Mouse (Mus musculus): ENCODE measurements around the gene AC124502.3. TPM values are rescaled to one million over a fixed set of nuclear protein-coding genes. Genes with fewer than 3 reads are reported as not detected.

Gene AC124502.3
- total and polyA plus RNA-seq, 2 experiments, result 0.09 to 3.7 TPM

DNA sequence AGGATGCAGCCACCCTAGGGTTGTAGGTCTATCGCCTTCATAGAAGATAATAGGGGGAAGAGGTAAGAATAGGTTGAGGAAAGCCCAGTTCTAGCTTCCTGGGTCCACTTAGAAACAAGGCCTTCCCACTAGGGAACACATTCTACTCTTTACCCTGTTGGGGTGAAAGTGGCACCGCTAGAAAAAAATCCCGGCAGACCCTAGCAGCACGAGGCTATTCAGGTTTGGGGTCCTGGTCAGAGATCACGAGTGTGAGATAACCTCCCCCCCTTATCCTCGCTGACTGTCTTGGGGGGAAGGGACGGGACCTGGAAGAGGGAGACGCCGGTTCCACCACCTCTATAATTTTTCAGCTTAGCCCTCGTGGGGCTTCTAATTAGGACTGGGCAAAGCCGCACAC lies 32.4 kb downstream of the AC124502.3 start:
- DNase-seq (ENCODE audit: extremely low read depth, low read depth, low spot score), result no peak
- Histone ChIP-seq H3K4me1 (ENCODE audit: control insufficient read depth, insufficient read depth, low read length) (peaks cover 9% of the 10 kb centered on the region; the same call in 1 of the 2 replicates), H3K79me2 (ENCODE audit: control insufficient read depth, insufficient read depth, low read length) (no peaks in the 10 kb centered on the region), H3K27ac (replicated peaks; ENCODE audit: insufficient read depth, low read depth, low read length) (no peak overlapping the region), H3K27me3 (ENCODE audit: control insufficient read depth, insufficient read depth, low read length) (peaks cover 12% of the 10 kb centered on the region), H3K9ac (ENCODE audit: low read depth, low read length) (no peak overlapping the region), H3K4me3 (ENCODE audit: insufficient read depth, low read depth, low read length) (no peak overlapping the region), H3K36me3 (ENCODE audit: control insufficient read depth, insufficient read depth, low read length) (no peaks in the 10 kb centered on the region)
- TF ChIP-seq CTCF (IDR thresholded peaks at IDR 0.05; ENCODE audit: low read depth, low read length), result no peak
- TF ChIP-seq POLR2A (IDR thresholded peaks at IDR 0.05; ENCODE audit: extremely low read depth, insufficient read depth, low read length), result no peak
- 31% methylated on average over 11 of the region's 11 CpGs for WGBS

DNA sequence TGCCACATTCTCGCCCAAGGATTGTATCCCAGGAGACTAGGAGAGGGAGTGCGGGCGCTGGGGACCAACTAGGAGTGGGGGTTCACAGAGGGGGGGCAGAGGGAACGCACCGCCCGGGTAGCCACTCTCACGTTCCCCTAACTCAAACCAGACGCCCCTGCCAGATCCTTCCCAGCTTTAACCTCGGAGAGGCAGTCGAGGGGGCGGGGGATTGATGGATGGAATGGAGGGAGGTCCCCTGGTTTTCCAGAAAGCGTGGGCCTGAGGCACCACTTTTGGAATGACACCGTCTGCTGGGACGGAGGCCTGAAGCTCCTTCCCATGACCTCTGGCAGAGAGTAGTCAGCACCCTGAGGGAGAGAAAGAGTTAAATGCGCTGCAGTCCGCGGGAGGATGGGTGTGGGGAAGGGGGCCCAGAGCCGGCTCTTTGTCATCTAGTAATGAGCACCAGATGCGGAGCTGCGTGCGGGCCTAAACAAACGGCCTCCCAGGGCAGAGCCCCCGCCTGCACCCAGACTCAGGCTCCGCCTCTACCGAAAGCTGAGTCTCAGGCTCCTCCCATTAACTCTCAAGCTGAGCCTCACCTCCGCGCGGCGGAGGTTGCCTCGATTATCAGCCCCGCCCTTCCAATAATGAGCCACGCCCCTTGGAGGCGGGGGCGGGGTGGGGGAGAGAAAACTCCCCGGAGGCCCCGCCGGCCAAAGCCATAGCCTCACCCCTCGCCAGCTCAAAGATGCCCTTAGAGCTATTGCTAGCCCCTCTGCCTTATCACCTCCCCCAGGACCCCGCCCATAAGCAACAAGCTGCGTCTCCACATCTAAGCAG lies 33.1 kb downstream of the AC124502.3 start:
- Histone ChIP-seq H3K27ac (replicated peaks; ENCODE audit: insufficient read depth, low read depth, low read length) (no peak overlapping the region), H3K9ac (ENCODE audit: low read depth, low read length) (peak overlapping the region; percentile 12; the same call in 1 of the 2 replicates), H3K27me3 (ENCODE audit: control insufficient read depth, insufficient read depth, low read length) (peaks cover 12% of the 10 kb centered on the region), H3K36me3 (ENCODE audit: control insufficient read depth, insufficient read depth, low read length) (no peaks in the 10 kb centered on the region), H3K79me2 (ENCODE audit: control insufficient read depth, insufficient read depth, low read length) (no peaks in the 10 kb centered on the region), H3K4me3 (ENCODE audit: insufficient read depth, low read depth, low read length) (peak overlapping the region; percentile 34), H3K4me1 (ENCODE audit: control insufficient read depth, insufficient read depth, low read length) (peaks cover 9% of the 10 kb centered on the region; the same call in 1 of the 2 replicates)
- WGBS, result 6% methylated on average over 40 of the region's 40 CpGs
- no peak for TF ChIP-seq POLR2A (IDR thresholded peaks at IDR 0.05; ENCODE audit: extremely low read depth, insufficient read depth, low read length)
- DNase-seq (ENCODE audit: extremely low read depth, low read depth, low spot score), result peak; percentile 37

GRCm38 (mm10) chr19:5072389-5073019 lies 33.8 kb downstream of the AC124502.3 start:
- peaks cover 9% of the 10 kb centered on the region; the same call in 1 of the 2 replicates for H3K4me1 ChIP-seq (ENCODE audit: control insufficient read depth, insufficient read depth, low read length)
- no peak overlapping the region for H3K9ac ChIP-seq (ENCODE audit: low read depth, low read length)
- H3K36me3 ChIP-seq (ENCODE audit: control insufficient read depth, insufficient read depth, low read length), result no peaks in the 10 kb centered on the region
- no peak overlapping the region for H3K27ac ChIP-seq (replicated peaks; ENCODE audit: insufficient read depth, low read depth, low read length)
- TF ChIP-seq CTCF (IDR thresholded peaks at IDR 0.05; ENCODE audit: low read depth, low read length) (no peak), POLR2A (IDR thresholded peaks at IDR 0.05; ENCODE audit: extremely low read depth, insufficient read depth, low read length) (no peak)
- H3K27me3 ChIP-seq (ENCODE audit: control insufficient read depth, insufficient read depth, low read length), result peaks cover 12% of the 10 kb centered on the region
- H3K4me3 ChIP-seq (ENCODE audit: insufficient read depth, low read depth, low read length), result peak overlapping the region; percentile 34
- no peak for DNase-seq (ENCODE audit: extremely low read depth, low read depth, low spot score)
- H3K79me2 ChIP-seq (ENCODE audit: control insufficient read depth, insufficient read depth, low read length), result no peaks in the 10 kb centered on the region
- WGBS, result 7% methylated on average over 20 of the region's 20 CpGs

DNA sequence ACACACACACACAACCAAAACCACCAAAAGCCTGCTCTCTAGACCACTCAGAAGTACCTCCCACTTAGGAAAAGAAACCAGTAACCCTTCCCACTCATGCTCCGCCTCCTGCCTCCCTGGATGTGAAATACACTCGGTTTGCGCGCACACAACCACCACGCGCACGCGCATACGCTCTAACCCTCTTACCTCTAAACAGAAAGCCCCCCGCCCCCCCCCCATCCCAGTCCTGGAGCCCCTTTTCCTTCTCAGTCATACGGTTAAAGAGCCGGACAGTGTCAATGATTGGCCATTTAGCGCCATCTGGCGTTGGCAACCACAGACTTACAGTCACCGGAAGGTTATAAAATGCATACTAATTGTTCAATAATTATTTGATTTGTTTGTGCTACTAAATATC lies 34.3 kb downstream of the AC124502.3 start:
- Histone ChIP-seq H3K79me2 (ENCODE audit: control insufficient read depth, insufficient read depth, low read length) (no peaks in the 10 kb centered on the region), H3K27ac (replicated peaks; ENCODE audit: insufficient read depth, low read depth, low read length) (no peak overlapping the region), H3K27me3 (ENCODE audit: control insufficient read depth, insufficient read depth, low read length) (peaks cover 10% of the 10 kb centered on the region), H3K4me3 (ENCODE audit: insufficient read depth, low read depth, low read length) (0 out of 2 replicates have a peak overlapping the region, but pooled peaks have one; percentile 18), H3K36me3 (ENCODE audit: control insufficient read depth, insufficient read depth, low read length) (no peaks in the 10 kb centered on the region), H3K4me1 (ENCODE audit: control insufficient read depth, insufficient read depth, low read length) (peaks cover 9% of the 10 kb centered on the region; the same call in 1 of the 2 replicates), H3K9ac (ENCODE audit: low read depth, low read length) (no peak overlapping the region)
- TF ChIP-seq CTCF (IDR thresholded peaks at IDR 0.05; ENCODE audit: low read depth, low read length) (peak; percentile 59), POLR2A (IDR thresholded peaks at IDR 0.05; ENCODE audit: extremely low read depth, insufficient read depth, low read length) (no peak)
- 3% methylated on average over 15 of the region's 15 CpGs for WGBS
- DNase-seq (ENCODE audit: extremely low read depth, low read depth, low spot score), result no peak

DNA sequence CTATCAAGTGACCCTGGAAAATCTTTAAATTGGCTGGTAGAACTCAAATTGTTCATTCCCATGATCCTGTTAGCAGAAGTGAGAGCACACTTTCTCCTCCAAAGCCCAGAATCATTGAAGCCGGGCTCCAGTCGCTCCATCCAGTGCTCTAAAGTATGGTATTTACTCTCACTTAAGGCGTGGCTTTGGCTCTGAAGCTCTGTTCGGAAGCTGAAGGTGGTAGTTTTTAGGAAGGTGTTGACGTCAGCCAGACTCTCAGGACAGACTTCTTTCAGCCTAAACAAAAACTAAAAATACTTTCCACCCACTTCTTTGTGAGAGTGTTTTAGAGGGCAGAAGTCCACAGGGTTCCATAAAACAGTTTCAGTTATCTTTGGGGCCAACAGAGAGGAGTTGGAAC lies 34.8 kb downstream of the AC124502.3 start:
- H3K27me3 ChIP-seq (ENCODE audit: control insufficient read depth, insufficient read depth, low read length), result peaks cover 5% of the 10 kb centered on the region
- no peak for DNase-seq (ENCODE audit: extremely low read depth, low read depth, low spot score)
- no peak overlapping the region for H3K9ac ChIP-seq (ENCODE audit: low read depth, low read length)
- H3K79me2 ChIP-seq (ENCODE audit: control insufficient read depth, insufficient read depth, low read length), result no peaks in the 10 kb centered on the region
- H3K36me3 ChIP-seq (ENCODE audit: control insufficient read depth, insufficient read depth, low read length), result no peaks in the 10 kb centered on the region
- no peak overlapping the region for H3K4me3 ChIP-seq (ENCODE audit: insufficient read depth, low read depth, low read length)
- TF ChIP-seq POLR2A (IDR thresholded peaks at IDR 0.05; ENCODE audit: extremely low read depth, insufficient read depth, low read length) (no peak), CTCF (IDR thresholded peaks at IDR 0.05; ENCODE audit: low read depth, low read length) (no peak)
- H3K27ac ChIP-seq (replicated peaks; ENCODE audit: insufficient read depth, low read depth, low read length), result no peak overlapping the region
- H3K4me1 ChIP-seq (ENCODE audit: control insufficient read depth, insufficient read depth, low read length), result peaks cover 9% of the 10 kb centered on the region; the same call in 1 of the 2 replicates
- WGBS, result 32% methylated on average over 5 of the region's 5 CpGs

All from liver, adult 2 months (tissue).